1 mouse cellular context compared by ENCODE assay signal in genomic region chr2:38987803-38988510, GRCm38 (mm10).
A peak's percentile ranks its signal among the peaks of the same experiment; 100 is the strongest.
TF ChIP-seq lines count a peak whose summit lies in the region.

No protein-coding gene starts in this region.

TF ChIP-seq in CH12.LX, 34 proteins besides CTCF, POLR2A, EP300 and RAD21 (continued from another document):
- TF ChIP-seq IRF4 (IDR thresholded peaks at IDR 0.05; ENCODE audit: low read depth, low read length): peak; percentile 17; the same call in 1 of the 2 replicates
- TF ChIP-seq NRF1 (IDR thresholded peaks at IDR 0.05; ENCODE audit: low read depth, low read length): no peak
- no peak for TF ChIP-seq RCOR1 (conservative IDR thresholded peaks at IDR 0.05; ENCODE audit: low read depth, low read length)
- TF ChIP-seq HCFC1 (IDR thresholded peaks at IDR 0.05; ENCODE audit: low read depth, low read length): no peak
- 0 out of 2 replicates have a peak, but pooled peaks have one; percentile 2 for TF ChIP-seq TCF12 (IDR thresholded peaks at IDR 0.05; ENCODE audit: low read depth, low read length)
